Mouse (Mus musculus) left cerebral cortex, adult 2 months (tissue): ENCODE data around the gene Ifi203. TPM values are rescaled to one million over a fixed set of nuclear protein-coding genes. Genes with fewer than 3 reads are reported as not detected.
A peak's percentile ranks its signal among the peaks of the same experiment; 100 is the strongest.
"Not testable (repeated sequence)": the region's sequence is repeated elsewhere in the genome, so short reads cannot be mapped to it uniquely, and the experiment has no call there.

Source experiments
- DNase-seq, 2 experiments: peaks; one replicate each; pipeline ENCODE4 v3.0.0; 2021 to 2022; ENCODE audit warnings: low spot score in 2 of 2, mixed read lengths in 1 of 2; ENCODE audit errors: extremely low spot score in 1 of 2
- H3K27ac ChIP-seq: fragments of 200-600 bp; 2 replicates; pipeline ENCODE4 v1.8.1; 2022
- H3K4me3 ChIP-seq: fragments of 200-600 bp; 2 replicates; pipeline ENCODE4 v1.8.1; 2022
- CTCF ChIP-seq: fragments of 200-600 bp; IDR thresholded peaks from 2 replicates; pipeline ENCODE4 v1.8.1; 2022; ENCODE audit warnings: antibody characterized with exemption, mild to moderate bottlenecking, moderate library complexity
- intact Hi-C: fragments of 180-260 bp; cut with DNase I; formaldehyde crosslinking; loops from one replicate; pipeline ENCODE4 v1.15.1; 2025
- long read RNA-seq, 2 experiments: library from polyadenylated mRNA; stranded (forward); transcript quantifications; one replicate each; pipeline ENCODE4 v2.0.0; 2021; ENCODE audit warnings: borderline mapping rate in 2 of 2
- total RNA-seq, 2 experiments: library from RNA; stranded (reverse); gene quantifications; 2 replicates each; pipeline ENCODE4 v1.2.3; 2021

Gene Ifi203
- total RNA-seq, result under 1 TPM; 0.30 to 0.70 TPM
- long read RNA-seq, experiment 1, result 0 reads
- long read RNA-seq, experiment 2, result 0 reads

DNA sequence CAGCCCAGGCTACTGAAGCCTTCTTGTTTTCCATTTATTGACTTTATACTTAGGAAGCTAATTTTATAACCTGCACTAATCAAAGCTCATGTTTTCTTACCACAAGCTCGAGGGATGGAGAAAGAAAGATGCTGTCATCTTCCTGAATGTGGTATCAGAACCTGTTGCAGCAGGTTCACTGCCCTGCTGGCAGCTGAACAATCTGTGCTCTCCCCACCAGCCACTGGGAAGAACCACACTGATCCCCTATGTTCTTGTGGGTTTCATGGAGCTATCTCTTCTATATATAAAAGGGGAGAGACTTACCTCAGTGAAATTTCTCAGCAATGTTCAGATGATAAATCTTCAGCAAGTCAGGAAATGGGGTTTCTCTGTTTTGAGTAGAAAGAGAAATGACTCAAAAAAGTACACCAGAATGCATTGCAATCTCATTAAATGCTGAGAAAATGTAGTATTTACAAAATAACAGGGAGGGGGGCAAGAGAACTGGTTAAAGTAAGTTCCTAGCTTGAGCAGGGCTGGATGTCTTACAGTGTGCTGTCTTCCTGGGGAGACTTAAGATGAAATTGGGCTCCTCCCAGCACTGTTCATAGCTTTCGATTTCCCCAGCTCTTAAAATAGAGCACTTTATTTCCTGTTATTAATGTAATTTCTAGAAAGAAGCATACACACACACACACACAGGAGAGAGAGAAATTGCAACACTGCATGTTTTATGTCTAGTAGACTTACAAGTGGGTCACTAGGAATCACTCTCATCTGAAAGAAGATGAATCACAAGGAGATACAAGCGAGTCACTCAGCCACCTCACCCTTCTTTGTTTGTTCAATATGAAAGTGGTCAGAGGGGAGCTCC lies at the start of gene Ifi203, which contains the start of gene Mndal:
Gene Ifi203 (minus strand): TSS at position 749 of the 856 bp plus-strand sequence.
Gene Mndal (minus strand): TSS at position 568 of the 856 bp plus-strand sequence.
- H3K4me3 ChIP-seq, DNase-seq, H3K27ac ChIP-seq, intact Hi-C loops: not testable (repeated sequence)

DNA sequence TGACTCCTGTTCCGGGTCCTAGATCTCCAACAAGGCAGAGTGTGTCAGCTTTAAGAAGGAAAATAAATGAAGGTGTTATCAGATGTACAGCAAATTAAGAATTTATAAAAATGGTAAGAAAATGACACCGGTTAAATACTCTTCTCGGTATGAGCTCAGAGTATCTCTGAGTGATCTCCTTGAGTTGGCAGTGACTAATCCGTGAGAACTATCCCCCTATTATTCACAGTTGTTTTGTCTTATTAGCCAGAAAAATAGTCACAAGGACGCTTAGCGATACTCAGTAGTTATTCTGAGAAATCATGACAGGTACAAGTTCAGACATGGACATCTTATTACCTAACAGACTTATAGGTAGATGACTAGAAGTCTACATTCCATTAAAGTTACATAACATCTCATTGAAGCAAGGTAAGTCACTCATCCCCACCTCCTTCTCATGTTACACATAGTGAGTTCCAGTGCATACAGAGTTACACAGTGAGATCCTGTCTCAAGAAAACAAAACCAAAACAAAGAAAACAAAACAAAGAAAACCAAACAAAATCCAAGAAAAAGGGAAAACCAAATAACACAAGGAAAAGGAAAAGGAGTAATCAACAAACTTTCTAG lies 40.3 kb upstream of the Ifi203 start, which contains the start of gene Ifi202b:
Gene Ifi202b (minus strand): TSS at position 51 of the 612 bp plus-strand sequence.
- H3K27ac ChIP-seq, H3K4me3 ChIP-seq, DNase-seq, intact Hi-C loops: not testable (repeated sequence)

DNA sequence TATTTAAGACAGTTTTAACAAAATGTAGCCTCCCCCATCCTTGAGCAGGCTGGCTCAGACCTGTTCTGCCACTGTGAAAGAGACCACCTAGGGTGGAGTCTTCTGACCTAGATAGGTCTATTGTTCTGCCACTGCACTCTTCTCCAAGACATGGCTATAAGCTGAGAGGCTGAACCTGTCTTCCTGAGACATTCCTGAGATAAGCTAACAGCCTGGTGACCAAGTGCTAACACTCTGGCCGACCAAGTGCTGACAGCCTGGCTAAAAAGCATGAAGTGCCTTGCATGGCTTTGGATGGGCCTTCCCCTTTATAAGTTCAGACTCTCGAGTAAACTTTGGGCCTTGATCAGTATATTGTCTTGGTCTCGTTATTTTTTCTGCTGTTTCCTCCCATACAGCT lies 38.6 kb upstream of the Ifi203 start:
- DNase-seq, intact Hi-C loops, H3K27ac ChIP-seq, H3K4me3 ChIP-seq: not testable (repeated sequence)

DNA sequence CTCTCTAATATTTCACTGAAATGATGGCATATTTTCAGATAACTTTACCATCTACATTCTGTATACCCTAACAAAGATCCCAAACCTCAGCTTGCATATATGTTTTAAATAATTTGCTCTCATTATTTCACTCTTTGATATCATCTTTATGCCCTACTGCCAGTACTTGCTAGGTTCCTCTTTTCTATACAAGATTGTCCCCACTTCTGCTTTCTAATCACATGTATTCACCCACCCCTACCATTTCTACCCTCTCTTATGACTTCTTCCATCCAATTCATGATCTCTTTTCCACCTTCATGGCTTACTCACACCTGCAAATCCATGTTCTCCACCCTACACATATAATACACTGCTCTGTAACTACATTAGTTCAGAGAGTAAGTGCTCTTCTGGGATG lies 35.1 kb upstream of the Ifi203 start:
- no peak for TF ChIP-seq CTCF
- intact Hi-C loops, result no loop called here

GRCm38 (mm10) chr1:173973111-173973510 lies 30.6 kb upstream of the Ifi203 start:
- Histone ChIP-seq H3K4me3 (no peak overlapping the region), H3K27ac (no peak overlapping the region)
- intact Hi-C loops, result no loop called here
- TF ChIP-seq CTCF, result no peak
- peak in 1 of 2 experiments; percentile 13 for DNase-seq

More for the DNA sequence above, 35.1 kb upstream of the Ifi203 start:
- Histone ChIP-seq H3K4me3 (no peak overlapping the region), H3K27ac (no peak overlapping the region)
- DNase-seq, result no peak

GRCm38 (mm10) chr1:173961491-173961890 lies 19.0 kb upstream of the Ifi203 start:
- DNase-seq, H3K4me3 ChIP-seq, H3K27ac ChIP-seq, intact Hi-C loops: not testable (repeated sequence)

DNA sequence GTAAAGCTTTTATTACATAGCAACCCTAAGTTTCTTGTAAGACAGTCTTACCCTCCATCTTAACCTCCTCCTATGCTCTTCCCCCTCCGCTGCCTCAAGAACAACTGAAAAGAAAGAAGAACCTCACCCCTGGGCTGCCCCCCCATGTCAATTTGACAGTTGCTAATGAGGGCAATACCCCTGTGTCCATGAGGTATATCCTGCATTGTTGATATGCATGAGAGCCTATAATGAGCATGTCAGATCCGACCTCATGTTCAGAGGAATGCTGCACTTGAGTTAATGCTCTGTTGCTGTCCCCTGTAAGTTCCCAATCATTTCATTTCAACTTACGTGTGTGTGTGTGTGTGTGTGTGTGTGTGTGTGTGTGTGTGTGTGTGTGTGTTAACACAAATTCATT lies 17.5 kb upstream of the Ifi203 start:
- intact Hi-C loops, DNase-seq, H3K27ac ChIP-seq, H3K4me3 ChIP-seq: not testable (repeated sequence)

- H3K27ac ChIP-seq, DNase-seq, intact Hi-C loops, H3K4me3 ChIP-seq: not testable (repeated sequence)
Measured at GRCm38 (mm10) chr1:173955839-173956527, 13.5 kb upstream of the Ifi203 start.

GRCm38 (mm10) chr1:173955071-173955796 lies 12.8 kb upstream of the Ifi203 start:
- TF ChIP-seq CTCF, result no peak
- intact Hi-C loops, result no loop called here
- Histone ChIP-seq H3K4me3 (no peak overlapping the region), H3K27ac (no peak overlapping the region)
- DNase-seq, result no peak

DNA sequence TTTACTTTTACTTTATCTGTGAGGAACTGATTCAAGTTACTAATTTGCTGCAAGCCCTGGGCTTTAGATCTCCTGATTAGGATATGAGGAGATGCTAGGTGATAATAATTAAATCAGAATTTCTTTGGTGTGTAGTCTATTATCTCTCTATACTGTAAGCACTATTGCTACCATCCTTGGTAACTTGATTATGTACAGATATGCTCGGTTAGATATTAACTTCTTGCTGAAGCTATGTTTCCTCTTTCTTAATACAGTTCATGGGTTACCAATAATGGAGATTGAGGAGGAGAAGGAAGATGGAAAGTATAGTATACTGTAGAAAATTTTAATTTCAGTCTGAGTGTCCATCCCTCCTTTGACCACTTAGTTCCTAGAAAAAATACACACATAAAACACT lies 11.1 kb upstream of the Ifi203 start:
- intact Hi-C loops, result no loop called here
- Histone ChIP-seq H3K4me3 (no peak overlapping the region), H3K27ac (no peak overlapping the region)
- no peak for DNase-seq
- TF ChIP-seq CTCF, result no peak

DNA sequence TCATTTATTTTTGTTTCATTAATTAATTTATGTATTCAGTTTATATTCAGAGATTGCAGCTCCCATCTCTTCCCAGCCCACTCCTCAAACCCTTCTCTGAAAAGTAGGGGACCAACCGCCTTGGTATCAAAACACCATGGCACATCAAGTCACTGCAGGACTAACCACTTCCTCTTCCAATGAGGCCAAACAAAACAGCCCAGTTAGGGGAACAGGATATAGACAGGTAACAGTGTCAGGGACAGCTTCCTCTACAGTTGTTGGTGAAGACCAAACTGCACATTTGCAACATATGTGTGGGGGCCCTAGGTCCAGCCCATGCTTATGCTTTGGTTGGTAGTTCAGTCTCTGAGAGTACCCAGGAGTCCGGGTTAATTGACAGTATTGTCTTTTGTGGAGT lies 6.6 kb upstream of the Ifi203 start:
- DNase-seq, H3K27ac ChIP-seq, H3K4me3 ChIP-seq, intact Hi-C loops: not testable (repeated sequence)

DNA sequence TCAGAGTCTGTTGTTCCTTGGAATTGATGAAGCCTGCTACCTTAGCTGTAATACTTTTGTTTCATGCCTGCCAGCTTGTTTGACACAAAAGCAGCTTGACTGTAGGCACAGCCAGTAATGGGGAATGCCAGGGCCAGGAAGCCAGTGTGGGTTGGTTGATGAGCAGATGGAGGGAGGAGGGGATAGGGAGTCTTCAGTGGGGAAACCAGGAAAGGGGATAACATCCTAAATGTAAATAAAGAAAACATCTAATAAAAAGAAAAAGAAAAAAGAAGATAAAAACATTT lies 251 bp upstream of the Ifi203 start:
- H3K4me3 ChIP-seq, intact Hi-C loops, DNase-seq, H3K27ac ChIP-seq: not testable (repeated sequence)

DNA sequence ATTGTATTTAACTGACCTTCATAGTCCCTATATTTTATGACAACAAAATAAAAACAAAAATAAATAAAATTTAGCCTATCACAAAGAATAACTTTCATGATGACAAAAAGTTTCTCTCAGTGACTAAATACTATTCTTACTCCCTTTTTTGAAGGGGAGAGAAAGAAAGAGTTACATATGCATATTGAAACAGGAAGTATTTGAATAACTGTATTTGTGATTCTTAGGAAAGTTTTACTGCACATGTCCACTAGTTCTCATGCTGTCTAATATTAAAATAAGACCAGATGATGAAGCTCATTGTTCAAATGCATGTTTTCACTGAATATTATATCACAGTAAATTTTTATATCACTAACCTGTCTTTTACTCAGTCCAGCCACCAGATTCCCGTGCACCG lies 950 bp downstream of the Ifi203 start:
- intact Hi-C loops, H3K27ac ChIP-seq, H3K4me3 ChIP-seq, DNase-seq: not testable (repeated sequence)

GRCm38 (mm10) chr1:173919279-173919678 lies 23.2 kb downstream of the Ifi203 start:
- H3K27ac ChIP-seq, intact Hi-C loops, DNase-seq, H3K4me3 ChIP-seq: not testable (repeated sequence)
